Mouse (Mus musculus): Measurements from ENCODE around the gene Vnn3.

Vnn3 gene

DNA sequence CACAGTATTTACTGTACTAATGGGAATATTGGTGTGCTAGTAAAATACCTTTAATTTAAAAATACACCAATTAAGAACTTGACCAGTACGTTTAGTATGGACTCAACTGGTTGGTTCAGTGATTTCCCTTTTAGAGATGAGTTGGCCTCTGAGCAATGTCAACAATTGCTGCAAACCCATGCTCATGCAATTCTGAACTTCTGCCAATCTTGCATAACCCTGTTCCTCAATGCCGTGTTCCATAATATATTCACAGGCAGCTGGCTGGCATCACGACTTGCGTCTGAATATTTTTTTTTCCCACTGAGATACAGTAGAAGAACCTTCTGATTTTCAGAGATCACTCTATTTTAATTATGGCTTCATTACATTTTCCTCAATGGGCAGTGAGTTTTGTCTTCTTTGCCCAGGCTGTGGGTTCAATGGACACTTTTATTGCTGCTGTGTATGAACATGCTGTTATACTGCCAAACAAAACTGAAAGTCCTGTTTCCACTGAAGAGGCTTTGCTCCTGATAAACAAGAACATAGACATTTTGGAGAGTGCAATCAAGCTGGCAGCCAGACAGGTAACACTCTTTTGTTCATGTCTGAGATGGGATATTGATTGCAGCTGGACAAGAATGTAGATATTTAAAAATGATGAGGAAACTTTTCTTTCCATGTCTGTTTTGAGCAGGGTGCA is at the start of gene Vnn3:
Gene Vnn3 (plus strand): TSS at position 235 of the 685 bp plus-strand sequence.
- peak; percentile 30 for DNase-seq (ENCODE audit: low read depth)

- no peak for DNase-seq (ENCODE audit: low read depth)
Observed at GRCm38 (mm10) chr10:23802911-23803310, 48.4 kb upstream of the Vnn3 start.

DNA sequence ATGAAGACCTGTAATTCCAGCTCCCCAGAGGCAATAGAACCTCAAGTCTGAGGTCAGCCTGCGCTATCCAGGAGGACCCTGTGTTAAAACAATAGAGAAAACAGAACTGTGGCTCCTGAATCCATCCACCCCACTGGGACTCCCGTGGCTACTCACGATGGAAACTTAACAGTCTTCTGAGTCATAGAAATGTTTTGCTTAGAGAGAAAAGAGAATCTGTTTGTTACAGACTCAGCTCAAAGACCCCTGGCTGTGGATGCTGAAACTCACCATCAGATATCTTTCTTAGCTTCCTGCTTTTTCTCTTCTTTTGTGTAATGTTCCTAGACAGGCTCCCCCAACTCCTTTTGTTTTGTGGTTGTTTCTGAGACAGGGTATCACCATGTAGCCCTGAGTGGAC is 46.6 kb upstream of the Vnn3 start:
- DNase-seq (ENCODE audit: low read depth) = no peak

DNA sequence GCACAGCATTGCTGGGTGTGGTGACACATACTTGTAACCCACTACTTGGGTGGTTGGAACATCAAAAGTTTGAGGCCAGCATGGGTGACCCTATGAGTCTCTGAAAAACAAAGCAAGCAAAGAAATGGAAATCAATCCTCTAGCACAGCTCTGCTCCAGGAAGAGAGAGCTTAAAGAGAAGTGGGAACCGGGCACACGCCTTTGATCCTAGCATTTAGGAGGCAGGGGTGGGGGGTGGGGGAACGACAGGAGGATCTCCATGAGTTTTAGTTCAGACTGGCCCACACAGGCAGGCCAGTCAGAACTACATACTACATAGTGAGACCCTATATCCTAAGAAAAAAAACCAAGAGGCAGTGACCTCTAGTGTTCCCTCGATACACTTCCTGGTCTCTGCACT is 45.1 kb upstream of the Vnn3 start:
- no peak for DNase-seq (ENCODE audit: low read depth)

- peak; percentile 87 for DNase-seq (ENCODE audit: low read depth)
Observed at GRCm38 (mm10) chr10:23811635-23812437, 39.4 kb upstream of the Vnn3 start.

DNA sequence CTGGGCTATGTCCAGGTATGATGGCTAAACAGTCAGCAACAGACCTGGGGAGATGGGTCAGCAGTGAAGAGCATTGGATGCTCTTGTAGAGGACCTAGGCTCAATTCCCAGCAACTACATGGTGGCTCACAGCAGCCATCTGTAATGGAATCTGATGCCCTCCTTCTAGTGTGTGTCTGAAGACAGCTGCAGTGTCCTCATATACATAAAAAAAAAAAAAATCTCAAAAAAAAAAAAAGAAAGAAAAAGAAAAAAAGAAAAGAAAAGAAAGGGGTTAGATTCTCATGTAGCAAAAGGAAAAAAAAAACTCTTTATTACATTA is 38.9 kb upstream of the Vnn3 start:
- DNase-seq (ENCODE audit: low read depth) = no peak

DNA sequence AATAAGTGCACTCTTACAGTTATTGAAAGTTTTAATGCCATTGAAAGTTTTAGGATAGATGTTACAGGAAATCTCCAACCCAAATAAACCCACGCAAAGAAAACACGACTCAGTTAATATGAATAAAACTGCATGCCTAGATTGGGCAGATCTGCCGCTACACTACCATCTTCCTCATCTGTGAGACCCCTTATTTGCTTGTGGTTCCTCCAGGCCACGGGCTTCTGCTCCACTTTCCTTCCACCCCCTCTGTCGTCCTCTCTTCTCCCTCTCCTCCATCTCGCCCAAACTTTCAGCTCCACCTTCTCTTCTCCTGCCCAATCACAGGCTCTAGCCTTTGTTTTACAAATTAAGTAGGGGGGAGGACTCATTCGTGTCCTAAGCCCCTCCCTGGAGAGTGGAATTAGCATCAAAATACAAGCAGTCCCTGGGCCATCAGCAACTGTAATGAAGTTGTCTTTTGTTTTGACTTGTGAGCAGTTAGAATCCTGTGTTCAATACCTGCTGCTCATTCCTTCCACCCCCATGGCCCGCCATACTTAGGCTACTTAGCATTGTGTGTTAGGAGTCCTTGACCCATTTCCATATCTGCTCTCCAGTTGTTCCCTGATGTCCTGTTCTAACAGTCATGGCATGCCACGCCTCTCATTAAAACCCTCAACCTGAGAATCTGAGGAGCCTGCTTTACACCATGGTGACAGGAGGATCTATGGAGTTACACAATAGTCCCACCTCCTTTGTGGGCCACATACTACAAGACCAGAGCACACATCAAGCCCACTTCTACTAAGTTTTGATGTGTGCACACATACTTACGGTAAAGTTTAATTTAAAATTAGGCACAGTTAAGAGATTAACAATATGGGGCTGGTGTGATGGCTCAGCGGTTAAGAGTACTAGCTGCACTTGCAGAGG is 38.2 kb upstream of the Vnn3 start:
- no peak for DNase-seq (ENCODE audit: low read depth)

DNA sequence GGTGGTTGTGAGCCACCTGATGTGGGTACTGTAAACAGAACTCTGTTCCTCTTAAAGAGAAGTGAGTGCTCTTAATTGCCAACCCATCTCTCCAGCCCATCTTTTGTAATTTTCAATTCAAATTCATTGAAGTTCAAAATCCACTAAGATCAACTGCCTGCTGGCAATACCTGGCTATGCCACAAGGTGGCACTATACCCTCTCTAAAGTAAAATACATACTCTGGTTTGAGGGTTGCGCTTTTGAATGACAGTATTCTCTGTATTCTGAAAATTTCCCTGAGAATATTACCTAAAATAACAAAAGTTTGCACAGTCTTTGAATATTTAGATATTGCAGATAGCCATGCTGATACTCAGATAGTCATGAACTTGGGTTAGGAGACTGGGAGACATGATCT is 36.1 kb upstream of the Vnn3 start:
- DNase-seq (ENCODE audit: low read depth) = peak; percentile 90

- DNase-seq (ENCODE audit: low read depth) = no peak
Observed at GRCm38 (mm10) chr10:23816241-23816640, 35.0 kb upstream of the Vnn3 start.

DNA sequence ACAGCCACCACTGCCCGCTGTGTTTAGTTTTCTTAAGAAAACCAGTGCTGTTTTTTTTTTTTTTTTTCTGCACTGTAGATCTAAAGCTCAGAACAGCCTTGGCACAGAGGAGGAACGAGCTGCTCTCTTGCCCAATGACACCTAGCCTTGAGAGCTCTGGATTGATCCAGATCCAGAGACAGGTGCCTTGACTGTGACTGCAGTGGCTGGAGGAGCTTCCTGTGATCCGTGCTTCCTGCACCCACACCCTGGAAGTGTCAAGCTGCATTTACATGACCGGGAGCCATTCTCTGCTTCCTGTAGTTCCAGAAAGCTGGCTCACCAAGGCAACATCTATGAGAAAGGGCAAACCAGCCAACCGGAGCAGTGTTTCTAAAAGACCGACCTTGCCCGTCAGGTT is 24.7 kb upstream of the Vnn3 start:
- DNase-seq (ENCODE audit: low read depth) = no peak

DNA sequence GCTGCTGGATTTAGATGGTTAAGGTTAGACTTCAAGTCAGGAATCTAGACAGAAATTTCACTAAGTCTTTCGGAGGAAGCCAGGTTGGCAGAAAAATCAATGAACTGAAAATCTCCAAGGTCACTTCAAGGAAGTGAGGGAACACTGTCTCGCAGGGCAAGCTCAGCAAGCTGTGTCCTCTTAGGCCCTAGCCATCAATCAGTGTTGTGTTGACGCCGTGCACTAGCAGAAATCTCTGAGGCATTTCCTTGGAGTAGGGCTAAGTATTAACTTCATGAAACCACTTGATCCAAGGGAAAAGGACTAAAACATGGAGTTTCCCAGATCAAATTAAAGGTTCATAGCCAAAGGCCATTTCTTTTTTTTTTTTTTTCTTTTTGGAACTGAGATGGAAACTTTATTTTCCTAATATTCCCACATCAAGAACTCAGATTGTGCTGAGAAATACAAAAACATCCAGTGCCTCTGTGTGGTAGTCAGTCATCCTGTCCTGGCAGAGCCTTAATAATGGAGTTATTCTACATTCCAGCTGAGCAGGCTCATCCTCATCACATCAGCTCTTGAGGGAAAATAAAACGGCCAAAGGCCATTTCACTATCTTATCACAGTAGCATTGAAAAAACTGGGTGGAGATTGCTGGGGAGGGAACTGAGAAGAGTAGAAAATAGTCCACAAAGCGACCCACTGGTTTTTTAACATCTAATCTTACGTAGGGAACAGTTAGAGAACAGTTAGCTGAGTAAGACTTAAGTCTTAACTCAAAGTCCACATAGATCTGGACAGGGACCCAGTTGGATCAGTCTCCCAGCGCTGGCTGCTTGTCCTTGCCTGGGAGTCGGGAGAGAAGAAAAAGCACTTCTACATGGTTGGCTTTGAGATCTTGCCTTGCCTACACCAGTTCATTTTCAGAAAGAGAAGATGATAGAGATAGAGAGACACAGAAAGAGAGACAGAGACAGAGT is 15.0 kb upstream of the Vnn3 start:
- no peak for DNase-seq (ENCODE audit: low read depth)

DNA sequence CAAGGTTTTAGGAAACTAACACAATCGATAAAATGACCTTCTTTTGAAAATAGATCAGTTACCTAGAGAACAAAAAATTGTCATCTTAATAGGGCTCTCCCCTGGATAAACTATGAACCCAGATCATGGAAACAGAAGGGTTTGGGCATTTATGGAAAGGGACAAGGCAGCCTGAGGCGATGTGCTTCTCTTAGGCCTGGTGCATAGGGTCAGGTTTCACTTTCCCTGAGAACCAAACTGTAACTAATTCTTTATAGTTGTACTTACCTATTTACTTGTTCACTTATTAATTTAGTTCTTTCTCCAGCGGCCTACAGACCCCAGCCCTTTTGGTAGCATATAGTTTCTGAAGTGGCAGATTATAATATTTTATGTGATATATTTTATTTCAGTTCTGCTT is 14.1 kb upstream of the Vnn3 start:
- no peak for DNase-seq (ENCODE audit: low read depth)

DNA sequence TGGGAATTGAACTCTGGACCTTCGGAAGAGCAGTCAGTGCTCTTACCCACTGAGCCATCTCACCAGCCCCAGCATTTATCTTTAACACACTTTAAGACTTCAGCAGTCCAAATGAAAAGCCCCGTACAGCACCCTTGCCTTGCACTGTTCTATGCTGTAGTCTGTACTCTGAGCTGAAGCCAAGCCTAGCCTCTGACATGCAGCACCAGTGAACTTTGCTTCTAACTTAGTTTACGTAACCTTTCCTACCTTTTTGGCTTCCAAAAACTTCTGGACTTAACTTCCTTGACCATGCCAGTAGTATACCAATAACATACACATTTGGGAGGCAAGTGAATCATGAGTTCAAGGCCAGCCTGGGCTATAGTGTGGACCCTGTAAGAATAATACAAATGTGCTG is 12.4 kb upstream of the Vnn3 start:
- no peak for DNase-seq (ENCODE audit: low read depth)

DNA sequence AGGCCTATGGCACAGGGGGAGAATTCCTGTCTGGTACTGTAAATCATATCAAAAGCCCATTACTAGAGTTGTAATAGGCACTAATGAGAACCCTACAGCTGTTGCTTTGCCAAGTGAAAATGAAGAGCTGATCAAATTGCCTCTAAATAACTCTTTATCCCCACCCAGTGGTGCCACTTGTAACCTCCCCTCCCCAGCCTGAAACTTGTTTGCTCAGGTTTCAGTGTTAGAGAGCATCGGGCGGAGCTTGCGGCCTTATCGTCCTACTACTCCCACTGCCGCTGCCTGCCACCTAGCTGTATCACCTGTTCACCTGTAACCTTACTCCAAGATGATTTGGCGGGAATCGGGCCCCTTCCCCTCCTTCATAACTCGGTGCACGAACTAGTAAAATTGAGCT is 11.9 kb upstream of the Vnn3 start:
- no peak for DNase-seq (ENCODE audit: low read depth)

GRCm38 (mm10) chr10:23840496-23840895 is 10.8 kb upstream of the Vnn3 start:
- no peak for DNase-seq (ENCODE audit: low read depth)

DNA sequence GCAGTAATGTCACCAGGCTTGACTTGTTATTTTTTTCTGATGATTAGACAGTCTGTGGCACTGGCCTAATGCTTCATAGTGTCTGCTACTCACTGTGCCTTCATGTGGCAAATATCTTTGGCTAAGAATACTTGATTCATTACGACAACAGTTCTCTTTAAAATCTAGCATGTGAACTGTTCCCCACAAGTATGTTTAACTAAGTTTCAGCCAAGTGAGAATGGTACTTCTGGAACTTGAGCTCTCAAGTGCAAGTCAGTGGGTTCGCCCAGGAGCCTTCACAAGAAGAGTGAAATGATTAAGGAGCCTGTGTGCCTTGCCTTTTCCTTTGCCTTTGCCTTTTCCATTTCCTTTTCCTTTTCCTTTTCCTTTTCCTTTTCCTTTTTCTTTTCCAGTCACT is 834 bp downstream of the Vnn3 start:
- DNase-seq (ENCODE audit: low read depth) = no peak

GRCm38 (mm10) chr10:23864362-23865312 is 13.4 kb downstream of the Vnn3 start:
- peak; percentile 59 for DNase-seq (ENCODE audit: low read depth)

GRCm38 (mm10) chr10:23880695-23881094 is 29.4 kb downstream of the Vnn3 start:
- peak; percentile 25 for DNase-seq (ENCODE audit: low read depth)

DNA sequence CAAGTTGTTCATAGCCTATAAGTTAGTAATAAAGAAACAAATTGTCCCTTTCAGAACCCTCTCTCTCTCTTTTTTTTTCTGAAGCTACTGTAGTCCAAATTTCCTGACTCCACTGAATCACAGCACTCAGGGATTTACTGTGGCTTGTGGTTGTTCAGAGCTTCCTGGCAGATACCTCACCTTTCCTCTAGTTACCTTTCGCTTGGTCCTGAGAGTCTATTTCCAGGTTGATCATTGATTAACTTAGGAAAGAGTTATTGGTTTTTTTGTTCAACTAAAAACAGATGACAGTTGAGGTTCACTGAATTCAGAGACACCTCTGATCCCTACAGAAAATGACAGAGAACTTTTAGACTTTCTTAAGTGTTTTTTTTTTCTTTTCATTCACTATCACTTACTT is 33.6 kb downstream of the Vnn3 start:
- DNase-seq (ENCODE audit: low read depth) = no peak

DNA sequence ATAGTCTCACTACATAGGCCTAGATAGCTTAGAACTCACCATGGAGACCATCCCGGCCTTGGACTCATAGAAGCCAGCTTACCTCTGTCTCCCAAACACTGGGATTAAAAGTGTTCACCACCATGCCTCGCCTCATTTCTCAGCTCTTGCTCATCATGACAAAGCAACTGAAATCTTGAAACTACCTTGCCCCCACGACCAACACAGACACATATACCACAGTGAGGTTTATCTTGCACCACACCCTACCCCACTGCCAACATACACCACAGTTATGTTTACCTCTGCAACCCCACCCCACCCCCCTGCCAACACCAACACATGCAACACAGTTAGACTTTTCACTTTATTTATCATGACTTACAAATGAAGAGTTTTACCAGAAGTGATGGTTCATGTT is 34.8 kb downstream of the Vnn3 start:
- DNase-seq (ENCODE audit: low read depth) = no peak
